Comparison of ENCODE assay signal across 11 mouse cellular contexts in the genomic region with DNA sequence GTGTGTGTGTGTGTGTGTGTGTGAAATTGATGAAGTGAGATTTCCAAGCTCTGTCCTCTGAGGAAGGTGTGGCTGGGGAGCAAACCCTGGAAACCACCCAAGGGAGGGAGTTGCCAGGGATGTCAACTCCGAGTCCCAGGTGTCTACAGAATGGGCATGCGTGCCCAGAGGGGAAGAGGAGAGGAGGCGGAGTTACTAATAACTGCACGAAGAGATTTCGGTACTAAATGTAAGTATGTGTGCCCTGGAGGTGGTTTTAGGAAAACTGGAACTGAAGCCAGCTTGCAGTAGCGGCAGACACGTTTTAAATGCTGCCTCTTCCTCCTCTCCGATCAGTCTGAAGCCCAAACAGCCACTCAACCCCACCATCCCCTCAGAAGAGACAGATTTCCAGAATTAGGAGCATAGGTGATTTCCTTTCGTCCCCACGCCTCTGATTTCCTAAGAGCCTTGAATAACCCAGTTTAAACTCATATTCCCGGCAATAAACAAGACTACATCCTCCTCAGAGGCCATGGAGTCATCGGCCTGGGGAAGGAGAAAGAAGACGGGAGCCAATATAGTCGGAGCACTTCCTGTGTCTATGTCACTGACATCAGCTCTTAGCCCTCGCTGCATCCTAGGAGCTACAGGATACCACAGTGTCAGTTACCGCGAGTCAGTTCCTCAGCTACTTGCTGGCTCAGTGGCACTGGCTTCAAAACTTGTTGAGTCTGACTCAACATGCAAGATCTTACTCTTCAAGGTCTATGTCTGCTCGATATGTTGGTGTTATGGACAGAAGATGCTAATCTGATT. TPM values are rescaled to one million over a fixed set of nuclear protein-coding genes. Genes with fewer than 3 reads are reported as not detected.
DNase-seq lines count a peak whose midpoint lies in the region; ATAC-seq and TF ChIP-seq lines count a peak whose summit lies in the region.
"Had no signal": no experiment of that assay in that cellular context is flagged by ENCODE, and none has a peak within 500 bp of the region (broad histone marks: within the 10 kb centered on the region; RNA-seq: fewer than 3 reads in every experiment).

No protein-coding gene starts in this region.

- no peak overlapping the region for H3K4me2 ChIP-seq in lung, embryonic 15.5 days
- H3K4me2 ChIP-seq in heart, postnatal 0 days (ENCODE audit: low read depth, low read length) = peak overlapping the region; percentile 9; the same call in 1 of the 2 replicates
- no peak overlapping the region for H3K4me2 ChIP-seq in hindbrain, embryonic 14.5 days (replicated peaks)

- no peak for TF ChIP-seq CTCF in heart, postnatal 0 days (IDR thresholded peaks at IDR 0.05; ENCODE audit: low read depth)

- intact Hi-C loops in heart, postnatal 10 days (cut with DNase I) = no loop called here

- peak overlapping the region; percentile 34; the same call in 1 of the 2 replicates for H3K27ac ChIP-seq in lung, embryonic 15.5 days
- peak overlapping the region; percentile 81 for H3K27ac ChIP-seq in heart, postnatal 0 days (ENCODE audit: low read depth)
- H3K27ac ChIP-seq in hindbrain, embryonic 14.5 days = no peak overlapping the region
- H3K27ac ChIP-seq: midbrain, embryonic 10.5 days had no signal

- H3K36me3 ChIP-seq in lung, embryonic 15.5 days = no peaks in the 10 kb centered on the region
- H3K36me3 ChIP-seq in heart, postnatal 0 days (replicated peaks; ENCODE audit: control insufficient read depth, insufficient read depth, low read length) = peaks cover 9% of the 10 kb centered on the region; the same call in 1 of the 2 replicates
- no peaks in the 10 kb centered on the region for H3K36me3 ChIP-seq in hindbrain, embryonic 14.5 days (replicated peaks; ENCODE audit: control insufficient read depth, insufficient read depth)
- H3K36me3 ChIP-seq: midbrain, embryonic 10.5 days had no signal

- no peaks in the 10 kb centered on the region for H3K9me3 ChIP-seq in lung, embryonic 15.5 days
- H3K9me3 ChIP-seq in heart, postnatal 0 days (replicated peaks; ENCODE audit: control insufficient read depth, low read length) = no peaks in the 10 kb centered on the region
- H3K9me3 ChIP-seq in hindbrain, embryonic 14.5 days (ENCODE audit: control insufficient read depth, low read length) = no peaks in the 10 kb centered on the region
- H3K9me3 ChIP-seq: midbrain, embryonic 10.5 days had no signal

- WGBS in lung, embryonic 15.5 days = 62% methylated on average over 18 of the region's 18 CpGs
- 47% methylated on average over 18 of the region's 18 CpGs for WGBS in heart, postnatal 0 days
- WGBS in hindbrain, embryonic 14.5 days = 84% methylated on average over 18 of the region's 18 CpGs

- H3K9ac ChIP-seq in lung, embryonic 15.5 days = no peak overlapping the region
- no peak overlapping the region for H3K9ac ChIP-seq in heart, postnatal 0 days (replicated peaks; ENCODE audit: low read depth, low read length)
- no peak overlapping the region for H3K9ac ChIP-seq in hindbrain, embryonic 14.5 days

- no peak for TF ChIP-seq EP300 in heart, postnatal 0 days (IDR thresholded peaks at IDR 0.05; ENCODE audit: low read depth)

- H3K4me1 ChIP-seq in lung, embryonic 15.5 days = peaks cover 57% of the 10 kb centered on the region
- peaks cover 81% of the 10 kb centered on the region for H3K4me1 ChIP-seq in heart, postnatal 0 days (ENCODE audit: control insufficient read depth, insufficient read depth)
- H3K4me1 ChIP-seq in hindbrain, embryonic 14.5 days (replicated peaks; ENCODE audit: control insufficient read depth, insufficient read depth, low read length) = no peaks in the 10 kb centered on the region

- peak; percentile 96 for DNase-seq in heart, adult 11 months
- DNase-seq in heart, postnatal 10 days = no peak
- no peak for DNase-seq in lung, postnatal 14 days
- no peak for DNase-seq in heart, postnatal 0 days (ENCODE audit: low spot score)
- peak; percentile 60 for DNase-seq in lung, postnatal 36 days
- DNase-seq in cerebellum, adult 11-12 months = no peak
- no peak for DNase-seq in hindbrain, embryonic 14.5 days (ENCODE audit: low spot score)
- DNase-seq: B cell, adult 2 months; right cerebral cortex, adult 18-20 months had no signal

- H3K4me3 ChIP-seq in lung, embryonic 15.5 days = no peak overlapping the region
- no peak overlapping the region for H3K4me3 ChIP-seq in heart, postnatal 0 days (ENCODE audit: low read depth, low read length)
- no peak overlapping the region for H3K4me3 ChIP-seq in hindbrain, embryonic 14.5 days (replicated peaks; ENCODE audit: low read length)
- H3K4me3 ChIP-seq: midbrain, embryonic 10.5 days had no signal

- no peaks in the 10 kb centered on the region for H3K27me3 ChIP-seq in lung, embryonic 15.5 days
- H3K27me3 ChIP-seq in heart, postnatal 0 days (ENCODE audit: control insufficient read depth, insufficient read depth, low read length) = no peaks in the 10 kb centered on the region
- no peaks in the 10 kb centered on the region for H3K27me3 ChIP-seq in hindbrain, embryonic 14.5 days (ENCODE audit: control insufficient read depth, insufficient read depth, low read length)

- ATAC-seq in lung, embryonic 15.5 days (ENCODE audit: borderline replicate concordance, extremely low read depth, low FRiP score, low TSS enrichment) = no peak
- ATAC-seq in heart, postnatal 0 days (ENCODE audit: insufficient read depth, low read depth) = no peak
- no peak for ATAC-seq in hindbrain, embryonic 14.5 days (ENCODE audit: low FRiP score)

RNA-seq across cellular contexts. Expression of gene Rcsd1, which starts 27.3 kb away (rescaled TPM):
- 100 to 1,000 TPM; 112 to 114 TPM for total RNA-seq in heart, postnatal 10 days (2021)
- 37.8 and 42.8 TPM in 2 replicates for polyA plus RNA-seq in lung, embryonic 15.5 days (2015; fragmentation: Nextera tagmentation; extraction: Ambion mirVana)
- total RNA-seq in heart, postnatal 0 days (2014; rRNA removed; ENCODE audit: low replicate concordance) = 88.6 and 94.0 TPM in 2 replicates
- polyA plus RNA-seq in heart, postnatal 0 days (2015; fragmentation: Nextera tagmentation; extraction: Ambion mirVana) = 103 and 116 TPM in 2 replicates
- polyA plus RNA-seq in hindbrain, embryonic 14.5 days (2014; fragmentation: Nextera tagmentation; extraction: Ambion mirVana) = 6.0 and 8.4 TPM in 2 replicates

RNA-seq across cellular contexts. Expression of gene Mpzl1, which starts 47.9 kb away (rescaled TPM):
- 10 to 100 TPM; 49.4 to 57.7 TPM for total RNA-seq in heart, postnatal 10 days (2021)
- polyA plus RNA-seq in lung, embryonic 15.5 days (2015; fragmentation: Nextera tagmentation; extraction: Ambion mirVana) = 193 and 203 TPM in 2 replicates
- 16.6 and 17.9 TPM in 2 replicates for total RNA-seq in heart, postnatal 0 days (2014; rRNA removed; ENCODE audit: low replicate concordance)
- polyA plus RNA-seq in heart, postnatal 0 days (2015; fragmentation: Nextera tagmentation; extraction: Ambion mirVana) = 57.1 and 57.5 TPM in 2 replicates
- 176 and 179 TPM in 2 replicates for polyA plus RNA-seq in hindbrain, embryonic 14.5 days (2014; fragmentation: Nextera tagmentation; extraction: Ambion mirVana)

Comparison
In these comparisons a context has a peak if more than half of its experiments do, and no peak if none do; other contexts are left out.
1. DNase-seq: peak in heart, adult 11 months (single experiment) and lung, postnatal 36 days (single experiment); none in heart, postnatal 10 days (0 of 2), lung, postnatal 14 days (single experiment), heart, postnatal 0 days (single experiment), cerebellum, adult 11-12 months (single experiment) and hindbrain, embryonic 14.5 days (single experiment).